Mouse (Mus musculus) layer of hippocampus, adult 9-11 months (tissue): ENCODE measurements around the gene Atp6v1b1.
A peak's percentile ranks its signal among the peaks of the same experiment; 100 is the strongest.
"Not testable (repeated sequence)": the region's sequence is repeated elsewhere in the genome, so short reads cannot be mapped to it uniquely, and the experiment has no call there.

ENCODE experiments used
- DNase-seq: peaks from one replicate; pipeline ENCODE4 v3.0.0; 2022

Gene Atp6v1b1

DNA sequence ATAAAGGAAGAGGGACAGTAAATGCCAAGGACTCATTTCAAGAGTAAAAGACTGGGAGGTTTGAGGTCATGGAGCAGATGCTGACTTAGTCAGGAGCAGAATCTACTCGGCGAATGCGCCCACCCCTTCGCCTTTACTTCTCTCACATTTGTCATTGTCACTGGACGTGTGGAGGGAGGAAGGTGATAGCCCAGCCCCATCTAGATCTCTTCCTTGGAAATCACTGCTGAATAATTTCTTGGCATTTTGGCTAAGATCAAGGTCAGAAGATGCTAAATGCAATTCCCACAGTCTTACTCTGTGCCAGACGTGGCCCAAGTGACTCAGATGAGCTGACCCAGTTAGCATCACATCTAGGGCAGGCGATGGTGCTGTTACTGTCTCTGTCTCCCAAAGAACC is 35.5 kb downstream of the Atp6v1b1 start:
- no peak for DNase-seq

GRCm38 (mm10) chr6:83779026-83779425 is 36.2 kb downstream of the Atp6v1b1 start:
- no peak for DNase-seq

- no peak for DNase-seq
These were observed 43.6 kb downstream of the Atp6v1b1 start for GRCm38 (mm10) chr6:83786426-83786825.

GRCm38 (mm10) chr6:83788554-83788953 is 45.8 kb downstream of the Atp6v1b1 start:
- DNase-seq = no peak

DNA sequence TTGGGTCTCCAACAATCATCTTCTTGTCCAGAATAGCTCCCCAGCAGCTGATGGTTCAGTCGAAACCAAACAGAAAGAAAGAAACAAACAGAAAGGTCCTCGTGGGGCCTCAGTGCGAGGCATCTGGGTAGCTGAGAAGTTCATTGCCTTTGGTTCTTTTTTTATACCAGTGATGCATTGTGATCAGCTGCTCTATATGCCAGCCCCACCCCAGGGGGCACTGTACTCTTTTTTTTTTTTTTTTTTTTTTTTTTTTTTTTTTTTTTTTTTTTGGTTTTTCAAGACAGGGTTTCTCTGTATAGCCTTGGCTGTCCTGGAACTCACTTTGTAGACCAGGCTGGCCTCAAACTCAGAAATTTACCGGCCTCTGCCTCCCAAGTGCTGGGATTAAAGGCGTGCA is 47.7 kb downstream of the Atp6v1b1 start:
- not testable (repeated sequence) for DNase-seq

DNA sequence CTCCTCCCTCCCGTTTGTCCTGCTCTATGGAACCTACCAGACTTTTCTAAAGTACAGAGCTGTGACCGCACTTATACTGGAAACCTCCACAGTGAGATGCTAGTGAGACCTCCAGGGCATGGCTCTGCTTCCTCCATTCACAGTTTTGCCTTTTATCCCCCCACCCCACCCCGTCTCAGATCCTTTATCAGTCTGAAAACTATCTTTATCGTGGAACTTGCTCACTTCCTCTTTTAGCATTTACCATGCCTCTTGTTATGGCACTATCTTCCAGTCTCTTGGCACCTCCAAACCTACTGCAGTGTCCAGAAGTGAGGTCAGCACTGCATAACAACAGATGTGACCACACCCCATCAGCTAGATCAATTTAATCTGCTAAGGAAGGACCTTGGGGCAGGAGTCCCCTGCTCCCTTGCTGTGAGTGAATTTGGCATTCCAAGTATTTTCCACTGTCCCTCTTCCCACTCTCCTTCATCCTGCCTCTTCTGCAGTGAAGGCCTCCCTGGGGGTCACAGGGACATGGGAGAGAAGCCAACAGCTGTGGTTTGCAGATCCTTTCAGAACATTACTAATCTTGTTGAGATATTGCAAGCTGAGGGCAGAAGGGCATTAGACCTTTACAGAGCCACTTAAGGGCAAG is 48.6 kb downstream of the Atp6v1b1 start:
- no peak for DNase-seq

DNA sequence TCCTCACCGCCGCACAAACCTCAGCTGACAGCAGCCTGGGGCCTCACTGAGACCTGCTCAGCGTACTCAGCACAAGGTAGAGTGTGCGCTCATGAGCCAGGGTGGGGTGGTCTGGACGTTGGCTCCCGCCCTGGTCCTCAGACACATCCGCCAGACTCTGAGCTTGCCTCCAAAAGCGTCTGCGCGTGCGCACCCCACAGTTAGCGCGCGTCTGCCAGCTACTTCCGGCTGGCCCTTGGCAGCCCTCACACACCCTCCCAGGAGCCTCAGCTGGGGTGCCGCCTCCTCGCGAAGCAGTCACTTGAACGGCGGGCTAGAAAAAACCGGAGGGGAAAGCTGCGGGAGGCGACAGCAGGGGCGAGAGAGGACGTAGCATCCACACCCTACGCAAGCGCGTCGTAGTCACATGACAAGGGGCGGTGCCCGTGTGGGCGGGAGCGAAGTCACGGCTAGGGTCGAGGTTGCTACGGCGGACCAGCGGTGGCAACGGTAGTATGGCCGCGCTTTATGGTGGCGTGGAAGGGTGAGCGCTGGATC is 52.0 kb downstream of the Atp6v1b1 start, which contains the start of gene Nagk:
Gene Nagk (plus strand): TSS at position 223 of the 537 bp plus-strand sequence.
- peak; percentile 95 for DNase-seq

GRCm38 (mm10) chr6:83795492-83795900 is 52.7 kb downstream of the Atp6v1b1 start:
- DNase-seq = peak; percentile 48

DNA sequence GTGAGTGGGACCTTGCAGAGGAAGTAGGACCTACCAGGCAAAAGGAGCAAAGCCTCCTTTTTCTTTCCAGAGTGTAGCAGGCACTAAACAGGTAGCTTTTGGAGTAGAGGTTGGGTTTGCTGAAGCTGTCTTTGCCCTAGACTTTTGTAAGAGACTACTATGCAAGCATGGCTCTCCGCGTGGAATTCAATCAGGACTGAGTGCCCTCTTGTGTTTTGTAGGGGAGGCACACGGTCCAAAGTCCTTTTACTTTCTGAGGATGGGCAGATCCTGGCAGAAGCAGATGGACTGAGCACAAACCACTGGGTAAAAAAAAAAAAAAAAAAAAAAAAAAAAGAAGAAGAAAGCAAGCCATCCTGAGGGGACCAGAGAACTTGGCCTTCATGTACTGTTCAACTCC is 53.9 kb downstream of the Atp6v1b1 start:
- DNase-seq = no peak

GRCm38 (mm10) chr6:83802033-83802432 is 59.2 kb downstream of the Atp6v1b1 start:
- DNase-seq = peak; percentile 36

DNA sequence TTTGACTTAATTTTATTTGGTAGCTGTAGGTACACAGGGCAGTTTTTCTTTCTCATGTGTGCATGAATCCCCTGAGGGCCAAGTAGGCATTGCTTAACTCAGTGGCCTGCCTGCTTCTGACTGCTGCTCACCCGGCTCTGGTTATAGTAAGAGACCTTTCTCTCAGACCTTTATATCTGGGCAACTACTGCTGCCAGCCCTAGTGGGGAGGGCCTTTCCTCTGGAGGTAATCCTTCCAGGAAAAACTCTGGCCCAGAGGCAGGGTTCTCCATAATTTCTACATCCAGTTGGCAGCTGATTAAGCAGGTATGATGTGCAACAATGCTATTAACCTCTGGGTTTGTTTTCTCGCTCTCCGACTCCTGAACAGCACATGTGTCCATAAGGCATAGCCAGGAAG is 60.1 kb downstream of the Atp6v1b1 start:
- no peak for DNase-seq
